Mouse (Mus musculus) cortical plate, adult 2 months (tissue): ENCODE data around the gene Sgpl1.

Experiments
- CTCF ChIP-seq: fragments of 200-500 bp; IDR thresholded peaks from 2 replicates; pipeline ENCODE4 v1.5.1; 2011; ENCODE audit warnings: mild to moderate bottlenecking, control low read depth, low read length; ENCODE audit not compliant: insufficient read depth; ENCODE audit errors: extremely low read depth
- POLR2A ChIP-seq: fragments of 200-500 bp; IDR thresholded peaks from 2 replicates; pipeline ENCODE4 v1.6.1; 2011; ENCODE audit warnings: mild to moderate bottlenecking, low read length, control low read depth; ENCODE audit not compliant: insufficient read depth; ENCODE audit errors: extremely low read depth

GRCm38 (mm10) chr10:61068436-61069192 is 78.9 kb downstream of the Sgpl1 start:
- TF ChIP-seq CTCF (peak; percentile 78), POLR2A (no peak)
